Mouse (Mus musculus): ENCODE measurements around the gene Dysf.

DNA sequence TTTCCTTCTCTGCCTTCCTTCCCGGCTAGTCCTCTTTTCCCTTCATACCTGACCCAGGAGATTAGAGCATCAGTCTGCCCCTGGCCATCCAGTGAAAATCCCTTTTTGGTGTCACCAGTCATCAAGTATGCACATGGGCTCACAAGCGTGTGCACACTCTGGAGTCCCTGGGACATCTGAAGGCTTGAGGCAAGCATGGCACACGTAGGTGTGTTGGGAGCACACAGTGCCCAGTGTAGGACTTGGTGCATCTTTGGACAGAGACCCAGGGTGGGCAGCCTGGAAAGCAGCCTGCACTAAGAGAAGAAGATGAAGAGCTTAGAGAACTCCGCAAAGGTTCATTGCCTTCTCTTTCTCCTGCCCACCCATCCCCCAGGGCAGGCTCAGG, 1.5 kb downstream of the Dysf start:
- TF ChIP-seq POLR2A (IDR thresholded peaks at IDR 0.05; ENCODE audit: insufficient read depth, low read depth, low read length) (no peak), CTCF (IDR thresholded peaks at IDR 0.05) (no peak), EP300 (IDR thresholded peaks at IDR 0.05; ENCODE audit: insufficient read depth, low read depth, low read length) (no peak)

Data from heart, adult 2 months (tissue).